Mouse (Mus musculus): ENCODE measurements at regions not wholly inside any gene's neighbourhood (a gene's known extent, or its start where the extent isn't known, plus 50 kb on each side); places are given as distances from the start of the nearest gene placed in this dataset.
A peak's percentile ranks its signal among the peaks of the same experiment; 100 is the strongest.

GRCm38 (mm10) chr12:71624076-71624475 is 206.8 kb upstream of the Daam1 start:
- WGBS = 58% methylated on average over 8 of the region's 8 CpGs
- H3K36me3 ChIP-seq = no peaks in the 10 kb centered on the region

GRCm38 (mm10) chr12:71624676-71625075 is 206.2 kb upstream of the Daam1 start:
- peaks cover 27% of the 10 kb centered on the region for H3K4me1 ChIP-seq
- no peaks in the 10 kb centered on the region for H3K27me3 ChIP-seq
- no peaks in the 10 kb centered on the region for H3K36me3 ChIP-seq
- H3K4me2 ChIP-seq (replicated peaks) = no peak overlapping the region
- ATAC-seq (replicated peaks) = no peak
- 54% methylated on average over 6 of the region's 6 CpGs for WGBS
- no peak overlapping the region for H3K27ac ChIP-seq (replicated peaks)
- H3K9ac ChIP-seq (replicated peaks) = no peak overlapping the region
- no peaks in the 10 kb centered on the region for H3K9me3 ChIP-seq
- H3K4me3 ChIP-seq = no peak overlapping the region

More at GRCm38 (mm10) chr12:71624076-71624475, 206.8 kb upstream of the Daam1 start:
- Histone ChIP-seq H3K9me3 (no peaks in the 10 kb centered on the region), H3K4me1 (peaks cover 27% of the 10 kb centered on the region), H3K27ac (replicated peaks) (peak overlapping the region; percentile 53), H3K4me2 (replicated peaks) (no peak overlapping the region), H3K27me3 (no peaks in the 10 kb centered on the region), H3K9ac (replicated peaks) (no peak overlapping the region), H3K4me3 (no peak overlapping the region)
- ATAC-seq (replicated peaks) = no peak

GRCm38 (mm10) chr12:71625115-71625514 is 205.8 kb upstream of the Daam1 start:
- H3K4me1 ChIP-seq = peaks cover 27% of the 10 kb centered on the region
- no peak for ATAC-seq (replicated peaks)
- H3K9me3 ChIP-seq = no peaks in the 10 kb centered on the region
- no peak overlapping the region for H3K4me2 ChIP-seq (replicated peaks)
- 85% methylated on average over 4 of the region's 4 CpGs for WGBS
- no peak overlapping the region for H3K27ac ChIP-seq (replicated peaks)
- no peaks in the 10 kb centered on the region for H3K27me3 ChIP-seq
- H3K9ac ChIP-seq (replicated peaks) = no peak overlapping the region
- H3K36me3 ChIP-seq = no peaks in the 10 kb centered on the region
- no peak overlapping the region for H3K4me3 ChIP-seq

- H3K4me1 ChIP-seq = peaks cover 27% of the 10 kb centered on the region
- no peak for ATAC-seq (replicated peaks)
- H3K27me3 ChIP-seq = no peaks in the 10 kb centered on the region
- H3K27ac ChIP-seq (replicated peaks) = no peak overlapping the region
- H3K9me3 ChIP-seq = no peaks in the 10 kb centered on the region
- no peaks in the 10 kb centered on the region for H3K36me3 ChIP-seq
- H3K9ac ChIP-seq (replicated peaks) = no peak overlapping the region
- WGBS = 80% methylated on average over 4 of the region's 4 CpGs
- H3K4me3 ChIP-seq = no peak overlapping the region
- no peak overlapping the region for H3K4me2 ChIP-seq (replicated peaks)
Observed at GRCm38 (mm10) chr12:71626801-71627200, 204.1 kb upstream of the Daam1 start.

- peak overlapping the region; percentile 62 for H3K27ac ChIP-seq (replicated peaks)
- 60% methylated on average over 17 of the region's 17 CpGs for WGBS
Observed at GRCm38 (mm10) chr12:71627421-71628339, 203.2 kb upstream of the Daam1 start.

GRCm38 (mm10) chr12:71628340-71628738 is 202.5 kb upstream of the Daam1 start:
- no peak for ATAC-seq (replicated peaks)
- no peak overlapping the region for H3K9ac ChIP-seq (replicated peaks)
- H3K4me1 ChIP-seq = peaks cover 27% of the 10 kb centered on the region
- H3K9me3 ChIP-seq = no peaks in the 10 kb centered on the region
- H3K27ac ChIP-seq (replicated peaks) = peak overlapping the region; percentile 62
- H3K4me3 ChIP-seq = no peak overlapping the region
- H3K4me2 ChIP-seq (replicated peaks) = no peak overlapping the region
- H3K27me3 ChIP-seq = no peaks in the 10 kb centered on the region
- no peaks in the 10 kb centered on the region for H3K36me3 ChIP-seq
- WGBS = 25% methylated on average over 5 of the region's 5 CpGs

More at GRCm38 (mm10) chr12:71627421-71628339, 203.2 kb upstream of the Daam1 start:
- no peaks in the 10 kb centered on the region for H3K9me3 ChIP-seq
- H3K9ac ChIP-seq (replicated peaks) = no peak overlapping the region
- no peak overlapping the region for H3K4me2 ChIP-seq (replicated peaks)
- H3K4me3 ChIP-seq = no peak overlapping the region
- H3K27me3 ChIP-seq = no peaks in the 10 kb centered on the region
- ATAC-seq (replicated peaks) = peak; percentile 80
- no peaks in the 10 kb centered on the region for H3K36me3 ChIP-seq
- H3K4me1 ChIP-seq = peaks cover 27% of the 10 kb centered on the region

GRCm38 (mm10) chr12:71628796-71629195 is 202.1 kb upstream of the Daam1 start:
- H3K9me3 ChIP-seq = no peaks in the 10 kb centered on the region
- peak overlapping the region; percentile 62 for H3K27ac ChIP-seq (replicated peaks)
- H3K36me3 ChIP-seq = no peaks in the 10 kb centered on the region
- H3K9ac ChIP-seq (replicated peaks) = no peak overlapping the region
- no peak for ATAC-seq (replicated peaks)
- 83% methylated on average over 10 of the region's 10 CpGs for WGBS
- peaks cover 24% of the 10 kb centered on the region for H3K4me1 ChIP-seq
- no peak overlapping the region for H3K4me3 ChIP-seq
- H3K27me3 ChIP-seq = no peaks in the 10 kb centered on the region
- no peak overlapping the region for H3K4me2 ChIP-seq (replicated peaks)

- Histone ChIP-seq H3K27me3 (no peaks in the 10 kb centered on the region), H3K4me1 (peaks cover 17% of the 10 kb centered on the region), H3K36me3 (no peaks in the 10 kb centered on the region), H3K4me3 (no peak overlapping the region), H3K4me2 (replicated peaks) (no peak overlapping the region), H3K9me3 (no peaks in the 10 kb centered on the region), H3K27ac (replicated peaks) (no peak overlapping the region), H3K9ac (replicated peaks) (no peak overlapping the region)
- 89% methylated on average over 3 of the region's 3 CpGs for WGBS
- no peak for ATAC-seq (replicated peaks)
Observed at GRCm38 (mm10) chr12:71630386-71630785, 200.5 kb upstream of the Daam1 start.

- Histone ChIP-seq H3K27ac (replicated peaks) (no peak overlapping the region), H3K4me1 (peaks cover 12% of the 10 kb centered on the region; the same call in 1 of the 2 replicates), H3K4me2 (replicated peaks) (no peak overlapping the region), H3K9me3 (no peaks in the 10 kb centered on the region), H3K36me3 (no peaks in the 10 kb centered on the region), H3K27me3 (no peaks in the 10 kb centered on the region), H3K9ac (replicated peaks) (no peak overlapping the region), H3K4me3 (no peak overlapping the region)
- 59% methylated on average over 6 of the region's 6 CpGs for WGBS
- ATAC-seq (replicated peaks) = no peak
Observed at GRCm38 (mm10) chr12:71636300-71636699, 194.6 kb upstream of the Daam1 start.

- Histone ChIP-seq H3K9me3 (no peaks in the 10 kb centered on the region), H3K27ac (replicated peaks) (no peak overlapping the region), H3K9ac (replicated peaks) (no peak overlapping the region), H3K4me3 (no peak overlapping the region), H3K4me1 (peaks cover 14% of the 10 kb centered on the region; the same call in 1 of the 2 replicates), H3K36me3 (no peaks in the 10 kb centered on the region), H3K27me3 (no peaks in the 10 kb centered on the region), H3K4me2 (replicated peaks) (no peak overlapping the region)
- WGBS = 43% methylated on average over 3 of the region's 3 CpGs
- ATAC-seq (replicated peaks) = no peak
Observed at GRCm38 (mm10) chr12:71637248-71637647, 193.6 kb upstream of the Daam1 start.

- H3K36me3 ChIP-seq = no peaks in the 10 kb centered on the region
- 25% methylated on average over 8 of the region's 8 CpGs for WGBS
- no peak overlapping the region for H3K27ac ChIP-seq (replicated peaks)
- no peaks in the 10 kb centered on the region for H3K9me3 ChIP-seq
- no peak overlapping the region for H3K4me3 ChIP-seq
- H3K9ac ChIP-seq (replicated peaks) = no peak overlapping the region
- H3K27me3 ChIP-seq = no peaks in the 10 kb centered on the region
- peaks cover 16% of the 10 kb centered on the region; the same call in 1 of the 2 replicates for H3K4me1 ChIP-seq
- no peak overlapping the region for H3K4me2 ChIP-seq (replicated peaks)
- no peak for ATAC-seq (replicated peaks)
Observed at GRCm38 (mm10) chr12:71638246-71638645, 192.6 kb upstream of the Daam1 start.

- Histone ChIP-seq H3K4me2 (replicated peaks) (no peak overlapping the region), H3K9ac (replicated peaks) (no peak overlapping the region), H3K9me3 (no peaks in the 10 kb centered on the region), H3K36me3 (no peaks in the 10 kb centered on the region), H3K4me3 (no peak overlapping the region), H3K27me3 (no peaks in the 10 kb centered on the region), H3K4me1 (peaks cover 16% of the 10 kb centered on the region; the same call in 1 of the 2 replicates), H3K27ac (replicated peaks) (no peak overlapping the region)
- WGBS = 60% methylated on average over 10 of the region's 10 CpGs
- no peak for ATAC-seq (replicated peaks)
Observed at GRCm38 (mm10) chr12:71640058-71640501, 190.8 kb upstream of the Daam1 start.

Measured in forebrain, embryonic 15.5 days (tissue).